Mouse (Mus musculus) G1E (cell line): ENCODE results near the gene Rtl1.

ENCODE experiments used
- CTCF ChIP-seq: IDR thresholded peaks from 2 replicates; pipeline ENCODE4 v1.5.1; 2012; ENCODE audit warnings: low read depth, low read length, inconsistent platforms, mixed read lengths
- GATA1 ChIP-seq: IDR thresholded peaks from 2 replicates; pipeline ENCODE4 v1.6.1; 2012; ENCODE audit warnings: borderline replicate concordance, low read length, inconsistent platforms, mixed read lengths

DNA sequence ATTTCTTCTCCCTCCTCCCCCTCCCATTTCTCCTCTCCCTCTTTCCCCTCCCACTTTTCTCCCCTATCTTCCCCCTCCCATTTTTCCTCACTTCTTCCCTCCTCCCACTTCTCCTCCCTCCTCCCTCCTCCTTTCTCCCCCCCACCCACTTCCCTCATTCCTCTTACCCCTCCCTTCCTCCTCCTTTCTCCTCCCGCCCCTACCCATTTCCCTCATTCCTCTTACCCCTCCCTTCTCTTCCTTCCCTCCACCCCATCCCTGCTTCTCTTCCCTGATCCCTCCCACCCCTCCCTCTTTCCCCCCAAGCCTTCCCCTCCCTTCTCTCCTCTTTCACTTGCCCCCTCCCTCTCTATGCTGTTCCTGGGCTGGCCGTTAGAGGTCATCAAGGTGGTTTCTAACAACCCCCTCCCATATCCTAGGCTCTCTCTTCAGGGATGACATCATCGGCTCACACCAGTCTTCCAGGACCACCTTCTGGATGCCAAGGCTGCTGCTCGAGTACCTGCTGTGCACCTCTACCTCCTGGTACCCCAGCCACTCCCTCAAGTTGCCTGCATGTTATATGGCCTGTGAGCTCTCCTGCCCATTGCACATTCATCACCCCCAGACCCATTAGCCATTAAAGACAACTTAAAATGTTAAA lies 56.7 kb downstream of the Rtl1 start:
- TF ChIP-seq CTCF = no peak
- no peak for TF ChIP-seq GATA1
